Mouse (Mus musculus) ES-E14 (cell line): Measurements from ENCODE around the gene Itgad. TPM values are rescaled to one million over a fixed set of nuclear protein-coding genes. Genes with fewer than 3 reads are reported as not detected.
"Not testable (repeated sequence)": the region's sequence is repeated elsewhere in the genome, so short reads cannot be mapped to it uniquely, and the experiment has no call there.

Source experiments
- DNase-seq: peaks from one replicate; pipeline ENCODE4 v3.0.0-alpha.2; 2013; ENCODE audit warnings: low read depth, low spot score
- H3K27ac ChIP-seq: 2 replicates; pipeline ENCODE4 v1.5.1; 2012; ENCODE audit warnings: low read depth, mild to moderate bottlenecking, low read length, moderate library complexity, mixed read lengths; ENCODE audit not compliant: poor library complexity, insufficient read depth, severe bottlenecking
- H3K36me3 ChIP-seq: 2 replicates; pipeline ENCODE4 v1.6.1; 2012; ENCODE audit warnings: mild to moderate bottlenecking, low read length, moderate library complexity, mixed read lengths; ENCODE audit not compliant: control insufficient read depth, poor library complexity, insufficient read depth, severe bottlenecking
- H3K4me1 ChIP-seq, 2 experiments: fragments of 150-350 bp in 1 of 2; sonication (generic) in 1 of 2; 2 replicates each; pipeline ENCODE4 v1.6.1; 2012; ENCODE audit warnings: low read length in 2 of 2, mild to moderate bottlenecking in 1 of 2, mixed read lengths in 1 of 2; ENCODE audit not compliant: control insufficient read depth in 2 of 2, insufficient read depth in 2 of 2, poor library complexity in 1 of 2
- H3K4me3 ChIP-seq, 2 experiments: fragments of 150-350 bp in 1 of 2; sonication (generic) in 1 of 2; 2 replicates each; pipeline ENCODE4 v1.5.1; 2012; ENCODE audit warnings: low read length in 2 of 2, low read depth in 1 of 2, mild to moderate bottlenecking in 1 of 2, mixed read lengths in 1 of 2; ENCODE audit not compliant: insufficient read depth in 1 of 2, poor library complexity in 1 of 2, severe bottlenecking in 1 of 2
- H3K9ac ChIP-seq: 2 replicates; pipeline ENCODE4 v1.6.1; 2012; ENCODE audit warnings: low read depth, mild to moderate bottlenecking, low read length, mixed read lengths; ENCODE audit not compliant: poor library complexity, insufficient read depth, severe bottlenecking
- H3K9me3 ChIP-seq: fragments of 150-350 bp; sonication (generic); 2 replicates; pipeline ENCODE4 v1.6.1; 2012; ENCODE audit warnings: low read depth, mild to moderate bottlenecking, low read length; ENCODE audit not compliant: control insufficient read depth, insufficient read depth
- CHD2 ChIP-seq: IDR thresholded peaks from 2 replicates; pipeline ENCODE4 v1.6.1; 2014; ENCODE audit warnings: mild to moderate bottlenecking, low read depth, low read length, inconsistent platforms
- HCFC1 ChIP-seq: IDR thresholded peaks from 2 replicates; pipeline ENCODE4 v1.6.1; 2012; ENCODE audit warnings: low read length, inconsistent platforms, borderline replicate concordance; ENCODE audit not compliant: insufficient read depth
- MAFK ChIP-seq: IDR thresholded peaks from 2 replicates; pipeline ENCODE4 v1.6.1; 2014; ENCODE audit warnings: mild to moderate bottlenecking, low read depth, low read length, inconsistent platforms; ENCODE audit not compliant: insufficient read depth
- ZC3H11A ChIP-seq: IDR thresholded peaks from 2 replicates; pipeline ENCODE4 v1.6.1; 2012; ENCODE audit warnings: low read depth, mild to moderate bottlenecking, inconsistent platforms, low read length, borderline replicate concordance
- ZNF384 ChIP-seq: IDR thresholded peaks from 2 replicates; pipeline ENCODE4 v1.6.1; 2012; ENCODE audit warnings: low read depth, low read length, inconsistent platforms
- in situ Hi-C, 2 experiments: fragments of 600-800 bp; cut with MboI; formaldehyde crosslinking; loops; one replicate each; pipeline ENCODE4 v1.15.1; 2025; ENCODE audit warnings: low sequenced_read_pairs in 2 of 2, inconsistent platforms in 1 of 2; ENCODE audit not compliant: unreplicated experiment in 2 of 2
- total RNA-seq: library from RNA; depleted of rRNA; stranded (reverse); fragments of 300-350 nt; gene quantifications from 2 replicates; pipeline ENCODE4 v1.2.3, GENCODE M21; 2012

Itgad gene
- total RNA-seq, 1 experiment: not detected

DNA sequence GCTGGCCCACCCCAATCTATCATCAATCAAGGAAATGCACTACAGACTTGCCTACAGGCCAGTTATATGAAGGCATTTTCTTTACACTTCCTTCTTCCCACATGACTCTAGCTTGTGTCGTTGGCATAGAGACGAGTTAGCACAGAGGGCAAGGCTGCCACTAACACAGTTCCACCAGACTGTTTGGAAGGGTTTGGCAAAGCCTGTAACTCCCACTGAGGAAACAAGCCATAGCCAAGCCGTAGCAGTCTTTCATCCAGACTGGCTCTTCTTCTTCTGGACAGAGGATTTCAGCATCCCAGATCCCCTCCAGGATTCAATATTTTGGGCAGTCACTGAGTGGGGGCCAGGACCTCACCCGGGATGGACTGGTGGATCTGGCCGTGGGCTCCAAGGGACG is 14.6 kb upstream of the Itgad start:
- no peak for TF ChIP-seq HCFC1
- Histone ChIP-seq H3K9me3 (no peaks in the 10 kb centered on the region), H3K27ac (no peak overlapping the region), H3K4me1 (no peaks in the 10 kb centered on the region), H3K4me3 (no peak overlapping the region), H3K36me3 (no peaks in the 10 kb centered on the region), H3K9ac (no peak overlapping the region)
- in situ Hi-C loops: no loop called here
- no peak for DNase-seq

DNA sequence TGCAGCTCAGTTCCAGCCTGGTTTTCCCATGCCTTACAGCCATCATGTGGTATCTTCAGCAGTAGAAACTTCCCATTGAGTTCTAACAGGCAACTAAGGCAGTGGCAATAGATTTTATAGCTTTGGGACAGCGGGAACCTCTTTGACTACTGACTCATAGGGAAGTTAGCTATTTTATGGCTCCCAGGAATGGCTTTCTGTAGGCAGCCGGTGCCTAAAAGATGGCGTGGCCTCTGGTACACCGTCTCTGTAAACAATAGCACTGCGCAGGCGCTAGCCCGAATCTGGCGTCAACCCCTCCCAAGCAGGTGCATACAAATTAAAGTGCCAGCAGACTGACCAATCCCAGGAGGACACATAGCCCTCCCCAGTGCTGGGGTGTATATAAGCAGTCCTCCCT is 3.2 kb upstream of the Itgad start:
- in situ Hi-C loops: no loop called here
- no peak overlapping the region for H3K27ac ChIP-seq
- no peaks in the 10 kb centered on the region for H3K9me3 ChIP-seq
- no peak for TF ChIP-seq ZC3H11A
- H3K36me3 ChIP-seq: no peaks in the 10 kb centered on the region
- no peak overlapping the region for H3K9ac ChIP-seq
- no peak overlapping the region for H3K4me3 ChIP-seq
- no peak for DNase-seq
- H3K4me1 ChIP-seq: no peaks in the 10 kb centered on the region

DNA sequence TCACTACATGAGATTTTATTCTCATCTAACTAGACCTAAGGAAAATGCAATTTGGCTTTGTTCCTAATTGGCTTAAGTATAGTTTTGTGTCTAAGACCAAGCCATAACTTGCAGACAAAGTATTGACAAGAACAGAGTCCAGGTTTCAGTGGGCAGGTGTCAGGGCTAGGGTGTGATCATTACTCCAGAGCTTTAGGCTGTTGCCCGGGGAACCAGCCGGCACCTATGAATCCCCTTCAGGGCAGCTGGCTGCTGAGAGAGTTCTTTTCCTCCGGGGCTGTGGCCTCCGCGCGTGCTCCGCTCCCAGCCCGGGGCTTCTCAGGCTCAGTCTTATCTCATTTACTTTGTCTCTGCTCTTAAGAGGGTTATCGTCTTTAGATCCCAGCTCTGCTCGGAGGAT is 748 bp downstream of the Itgad start:
- in situ Hi-C loops: no loop called here
- H3K4me1 ChIP-seq: no peaks in the 10 kb centered on the region
- no peaks in the 10 kb centered on the region for H3K9me3 ChIP-seq
- no peaks in the 10 kb centered on the region for H3K36me3 ChIP-seq
- H3K9ac ChIP-seq: no peak overlapping the region
- DNase-seq: no peak
- no peak overlapping the region for H3K27ac ChIP-seq
- no peak overlapping the region for H3K4me3 ChIP-seq
- TF ChIP-seq ZNF384: no peak
- no peak for TF ChIP-seq ZC3H11A
- TF ChIP-seq MAFK: no peak
- TF ChIP-seq CHD2: no peak
- no peak for TF ChIP-seq HCFC1

DNA sequence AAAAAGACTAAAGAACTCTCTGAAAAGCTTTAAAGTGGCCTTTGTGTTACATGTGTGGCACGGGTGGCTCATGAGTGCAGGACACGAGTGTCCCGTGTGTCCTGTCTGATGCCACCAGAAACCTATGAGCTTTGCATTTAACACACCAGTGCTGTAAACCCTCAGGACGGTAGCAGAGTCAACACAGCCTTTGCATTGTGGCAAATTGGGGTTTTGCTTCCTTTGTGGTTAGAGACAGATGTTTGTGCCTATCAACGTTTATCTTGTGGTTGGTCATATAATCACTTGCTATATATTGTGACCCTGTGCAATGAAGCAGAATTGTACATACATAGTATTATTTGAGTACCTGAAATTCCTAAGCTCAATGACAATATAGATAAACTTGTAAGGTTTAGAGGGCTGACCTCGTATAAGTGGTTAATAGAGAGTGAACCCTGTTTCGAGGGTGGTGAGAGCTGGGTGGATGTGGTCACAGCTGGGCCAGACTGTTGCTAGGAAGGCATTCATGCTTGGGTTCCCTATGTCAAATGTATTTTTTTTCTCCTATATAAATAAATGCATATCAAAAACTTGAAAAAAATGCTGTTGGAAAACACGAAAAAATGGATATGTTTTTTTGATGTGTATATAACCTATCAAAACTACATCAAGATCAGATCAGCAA is 4.6 kb downstream of the Itgad start:
- DNase-seq, H3K9me3 ChIP-seq, H3K4me3 ChIP-seq, H3K36me3 ChIP-seq, H3K9ac ChIP-seq, H3K4me1 ChIP-seq, H3K27ac ChIP-seq, in situ Hi-C loops: not testable (repeated sequence)

DNA sequence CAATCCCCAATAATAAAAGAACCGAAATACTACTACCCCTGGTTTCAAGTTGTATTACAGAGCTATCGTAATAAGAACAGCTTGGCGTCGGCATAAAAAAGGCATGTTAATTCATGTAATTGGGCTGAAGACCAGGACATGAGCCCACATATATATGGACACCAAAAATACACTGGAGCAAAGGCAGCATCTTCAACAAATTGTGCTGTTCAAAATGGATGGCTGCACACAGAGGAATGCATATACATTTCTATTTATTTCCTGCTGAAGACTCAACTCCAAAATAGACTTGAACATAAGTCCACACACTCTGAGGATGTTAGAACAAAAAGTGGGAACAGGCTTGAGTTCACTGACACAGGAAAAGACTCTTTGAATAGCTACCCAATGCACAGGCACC is 9.8 kb downstream of the Itgad start:
- Histone ChIP-seq H3K27ac (no peak overlapping the region), H3K36me3 (no peaks in the 10 kb centered on the region), H3K4me1 (no peaks in the 10 kb centered on the region), H3K9me3 (no peaks in the 10 kb centered on the region), H3K4me3 (no peak overlapping the region), H3K9ac (no peak overlapping the region)
- DNase-seq: no peak
- in situ Hi-C loops: no loop called here
- TF ChIP-seq HCFC1 (no peak), CHD2 (no peak), ZNF384 (no peak), MAFK (no peak), ZC3H11A (no peak)
